Mouse (Mus musculus): Measurements from ENCODE around the gene Gm29644.
"Not testable (repeated sequence)": the region's sequence is repeated elsewhere in the genome, so short reads cannot be mapped to it uniquely, and the experiment has no call there.

Gm29644 gene

DNA sequence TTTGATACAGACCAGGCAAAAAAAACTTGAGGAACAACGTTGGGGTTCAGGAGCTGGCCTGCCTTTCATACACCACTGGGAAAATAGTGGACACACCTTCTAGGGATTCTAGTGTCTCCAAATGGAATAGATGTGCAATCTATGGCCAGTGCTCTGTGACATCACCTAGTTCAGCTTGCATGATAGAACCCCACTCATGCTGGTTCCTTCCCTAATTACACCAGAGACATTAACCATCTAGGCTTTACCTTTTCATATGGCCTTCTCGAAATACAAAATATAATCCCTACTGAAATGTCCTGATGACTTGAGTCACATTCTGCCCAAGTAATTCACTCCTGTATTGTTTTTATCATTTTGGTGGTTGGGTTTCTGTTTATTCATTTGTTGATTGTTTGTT lies at the start of gene Gm29644, which contains the start of gene Gm29423:
TSS of gene Gm29644 (minus strand) at position 157 of the 400 bp plus-strand sequence.
TSS of gene Gm29423 (minus strand) at position 101 of the 400 bp plus-strand sequence.
- not testable (repeated sequence) for DNase-seq (ENCODE audit: low spot score)

GRCm38 (mm10) chrY:70273542-70273941 lies 29.6 kb downstream of the Gm29644 start, which contains the start of gene Gm21118:
Gm21118 (minus strand) TSS chrY:70273642.
- not testable (repeated sequence) for DNase-seq (ENCODE audit: low spot score)
